Mouse (Mus musculus) thymus, adult 2 months (tissue): Measurements from ENCODE around the gene AL607142.1.

ENCODE experiments used
- CTCF ChIP-seq: fragments of 200-500 bp; IDR thresholded peaks from 2 replicates; pipeline ENCODE4 v1.5.1; 2012; ENCODE audit warnings: mild to moderate bottlenecking, control low read depth, low read length, moderate library complexity, borderline replicate concordance; ENCODE audit not compliant: control insufficient read depth, poor library complexity, insufficient read depth; ENCODE audit errors: extremely low read depth
- POLR2A ChIP-seq: fragments of 200-500 bp; IDR thresholded peaks from 2 replicates; pipeline ENCODE4 v1.6.1; 2012; ENCODE audit warnings: mild to moderate bottlenecking, low read length, control low read depth, moderate library complexity; ENCODE audit not compliant: control insufficient read depth, poor library complexity, insufficient read depth; ENCODE audit errors: extremely low read depth

DNA sequence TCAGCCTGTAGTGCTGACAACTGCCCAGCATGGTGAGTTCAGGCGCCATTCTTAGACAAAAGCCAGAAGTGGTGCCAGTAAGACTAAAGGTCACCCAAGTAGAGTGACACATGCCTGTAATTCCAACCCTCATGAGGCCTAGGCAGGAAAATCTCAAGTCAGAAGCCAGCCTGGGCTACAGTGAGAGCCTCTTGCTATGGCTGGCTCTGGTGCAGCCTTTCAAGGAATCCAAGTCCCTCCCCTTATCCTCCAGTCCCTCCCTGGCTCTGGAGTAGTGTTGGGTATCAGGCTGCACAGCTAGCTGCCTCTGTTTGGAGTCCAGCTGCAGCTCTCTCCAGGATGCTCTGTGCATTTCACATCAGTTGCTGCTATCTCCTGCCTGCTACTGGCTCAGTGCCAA, 77.0 kb downstream of the AL607142.1 start:
- TF ChIP-seq POLR2A (no peak), CTCF (no peak)
